Mouse (Mus musculus) spleen, adult 18-20 months (tissue): ENCODE measurements around the gene Cep57l1.
"Not testable (repeated sequence)": the region's sequence is repeated elsewhere in the genome, so short reads cannot be mapped to it uniquely, and the experiment has no call there.

Experiments
- DNase-seq, 2 experiments: peaks; one replicate each; pipeline ENCODE4 v3.0.0; 2022; ENCODE audit warnings: mixed read lengths in 2 of 2

Cep57l1 gene

DNA sequence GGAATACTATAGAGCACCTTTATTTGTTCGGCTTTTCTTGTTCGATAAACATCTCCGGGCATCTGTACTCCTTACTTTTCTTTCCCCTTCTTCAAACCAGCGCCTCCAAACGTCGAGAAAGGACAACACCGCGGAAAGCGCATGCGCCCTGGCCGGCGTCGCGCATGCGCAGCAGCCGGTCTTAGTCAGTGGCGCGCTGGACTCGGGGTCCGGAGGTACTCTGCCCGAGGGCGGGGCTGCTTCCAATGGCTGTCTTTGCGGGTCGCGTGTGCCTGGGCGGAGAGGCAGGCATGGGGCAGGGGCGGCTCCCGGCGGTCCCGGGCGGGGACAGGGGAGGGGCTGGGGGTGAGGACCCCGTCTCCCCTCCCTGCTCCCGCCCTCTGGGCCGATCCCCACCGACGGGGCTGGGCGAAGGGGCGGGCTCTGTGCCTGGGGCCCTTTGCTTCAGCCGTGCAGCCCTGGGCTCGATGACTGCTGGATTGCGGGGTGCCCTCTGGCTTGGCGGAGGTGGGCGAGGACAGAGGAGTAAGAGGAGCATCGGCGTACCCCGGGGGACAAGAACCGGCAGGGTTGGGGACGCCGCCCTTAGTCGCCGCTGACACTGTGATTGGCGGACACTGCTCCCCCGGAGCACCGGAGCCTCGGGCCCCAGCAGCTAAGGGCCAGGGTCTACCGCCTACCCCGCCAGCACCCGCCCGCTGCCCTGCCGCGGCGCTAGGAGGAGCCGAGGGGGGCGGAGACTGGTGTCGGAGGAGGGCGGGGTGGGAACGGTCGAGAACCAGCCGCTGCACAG lies at the start of gene Cep57l1, which contains the start of gene Sesn1:
TSS of gene Cep57l1 (minus strand) at position 101 of the 793 bp plus-strand sequence.
TSS of gene Sesn1 (plus strand) at position 165 of the 793 bp plus-strand sequence.
- peak; percentile 82 to 90 for DNase-seq

DNA sequence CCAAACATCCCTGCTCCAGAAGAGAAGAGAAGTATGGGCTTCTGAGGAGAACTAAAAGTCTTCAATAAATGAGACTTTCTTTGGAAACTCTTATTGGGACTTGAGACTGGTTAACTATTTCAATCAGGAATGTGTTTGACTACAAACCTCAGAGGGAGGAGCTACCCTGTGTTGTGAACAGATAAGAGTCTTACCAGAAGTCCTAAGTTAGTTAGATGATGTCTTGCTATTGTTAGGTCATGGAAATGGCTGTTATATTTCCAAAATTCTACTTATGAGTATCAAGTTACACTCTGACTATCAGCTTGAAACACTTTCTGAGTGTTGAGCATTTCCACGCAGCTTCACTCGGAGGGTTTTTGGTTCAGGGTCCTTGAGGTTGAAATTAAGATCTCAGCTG lies 39.0 kb upstream of the Cep57l1 start:
- no peak for DNase-seq

DNA sequence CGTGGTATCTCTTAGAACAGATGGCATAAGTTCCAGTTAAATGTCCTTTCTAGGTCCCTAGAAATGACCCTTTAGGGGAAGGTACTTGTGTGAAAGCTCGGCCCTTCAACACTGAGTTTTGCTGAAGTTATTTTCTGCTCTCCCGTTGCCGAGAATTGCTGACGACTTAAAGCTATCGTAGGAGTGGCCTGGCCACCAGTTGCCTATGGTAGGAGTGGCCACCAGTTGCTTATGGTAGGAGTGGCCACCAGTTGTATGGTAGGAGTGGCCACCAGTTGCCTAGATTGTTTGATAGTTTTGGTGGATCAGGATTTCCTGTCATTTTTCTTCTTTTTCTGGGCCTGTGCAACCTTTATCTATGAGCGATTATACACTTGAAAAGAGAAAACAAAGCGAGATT lies 38.1 kb upstream of the Cep57l1 start:
- DNase-seq = no peak

DNA sequence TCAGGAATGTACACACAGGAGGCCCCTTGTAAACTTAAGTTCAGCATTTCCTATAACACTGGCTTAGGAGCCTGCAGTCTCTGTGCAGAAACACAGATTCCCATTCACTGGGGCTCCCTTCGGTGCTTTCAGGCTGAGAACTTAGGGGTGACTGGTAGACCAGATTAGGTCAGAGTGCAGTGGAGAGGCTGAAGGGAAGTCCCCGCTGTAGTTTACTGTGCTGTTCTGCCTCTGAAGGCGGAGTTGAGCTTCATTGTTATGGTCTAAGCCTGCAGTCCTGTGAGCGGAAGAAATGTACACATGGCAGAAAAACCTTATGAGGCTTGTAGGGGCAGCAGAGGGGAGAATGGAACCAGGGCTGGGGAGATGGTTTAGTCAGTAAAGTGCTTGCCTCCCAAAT lies 29.2 kb upstream of the Cep57l1 start:
- DNase-seq = no peak

DNA sequence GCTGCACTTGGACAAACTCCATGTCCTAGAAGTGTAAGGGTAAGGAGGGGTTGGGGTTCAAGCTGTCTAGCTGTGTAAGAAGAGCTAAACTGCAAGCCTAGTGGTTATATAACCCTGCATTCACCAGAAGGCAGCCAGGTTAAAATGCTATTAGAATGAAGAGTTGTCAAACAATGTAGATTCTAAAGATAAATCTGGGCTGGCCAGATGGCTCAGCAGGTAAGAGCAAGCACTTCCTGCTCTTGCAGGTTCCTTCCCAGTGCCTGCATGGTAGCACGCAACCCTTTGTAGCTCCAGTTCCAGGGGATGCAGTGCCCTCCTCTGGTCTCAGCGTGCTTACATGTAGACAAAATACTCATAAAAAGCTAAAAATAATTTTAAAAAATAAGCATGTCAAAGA lies 24.5 kb upstream of the Cep57l1 start:
- DNase-seq = no peak

DNA sequence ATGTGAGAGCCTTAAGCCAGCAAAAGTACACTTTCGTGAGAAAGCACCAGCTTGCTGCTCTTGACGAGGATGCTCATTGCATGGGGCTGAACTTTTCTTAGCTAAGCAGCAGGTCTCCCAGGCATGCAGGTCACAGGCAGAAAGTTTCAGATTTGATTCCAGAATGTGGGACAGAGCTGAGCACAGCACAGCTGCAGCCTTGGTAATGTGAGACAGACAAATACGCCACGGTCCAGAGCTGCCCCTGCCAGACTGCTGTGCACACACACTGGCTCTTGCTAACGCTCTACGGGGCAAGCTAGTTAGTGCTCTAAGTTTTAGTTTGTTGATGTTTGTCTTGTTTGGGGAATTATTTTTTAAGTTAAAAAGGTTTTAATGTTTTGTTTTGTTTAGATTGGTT lies 22.5 kb upstream of the Cep57l1 start:
- no peak for DNase-seq

DNA sequence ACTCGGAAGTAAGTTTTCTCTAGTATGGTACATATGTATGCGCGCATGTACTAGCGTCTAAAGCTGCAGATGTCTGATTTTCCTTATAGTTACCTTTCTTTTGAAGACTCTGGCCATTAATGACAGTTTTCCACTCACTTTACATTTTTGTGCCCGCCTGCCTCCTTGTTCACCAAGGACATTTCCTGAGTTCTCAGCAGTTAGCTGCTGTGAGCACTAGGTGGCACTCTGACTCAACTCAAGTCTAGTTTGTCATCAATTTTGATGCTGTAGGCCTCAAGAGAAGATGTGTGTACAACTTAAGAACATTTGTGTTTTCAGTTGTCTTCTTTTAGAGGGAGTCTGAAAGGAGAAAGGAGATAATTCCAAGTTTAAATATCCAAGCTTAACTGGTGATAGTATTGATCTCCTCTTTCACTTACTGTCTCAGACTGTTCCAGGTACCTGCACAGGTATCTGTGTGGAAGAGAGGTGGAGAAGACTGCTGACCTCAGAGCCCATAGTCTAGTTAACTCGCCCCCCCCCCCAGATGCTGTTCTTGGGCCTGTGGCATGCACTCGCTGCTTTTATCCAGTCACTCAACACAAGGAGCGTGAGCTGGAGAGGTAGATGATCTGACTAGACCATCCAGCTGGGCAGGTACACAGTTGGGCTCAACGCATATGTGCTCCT lies 21.3 kb upstream of the Cep57l1 start:
- DNase-seq = peak; percentile 38 to 68

DNA sequence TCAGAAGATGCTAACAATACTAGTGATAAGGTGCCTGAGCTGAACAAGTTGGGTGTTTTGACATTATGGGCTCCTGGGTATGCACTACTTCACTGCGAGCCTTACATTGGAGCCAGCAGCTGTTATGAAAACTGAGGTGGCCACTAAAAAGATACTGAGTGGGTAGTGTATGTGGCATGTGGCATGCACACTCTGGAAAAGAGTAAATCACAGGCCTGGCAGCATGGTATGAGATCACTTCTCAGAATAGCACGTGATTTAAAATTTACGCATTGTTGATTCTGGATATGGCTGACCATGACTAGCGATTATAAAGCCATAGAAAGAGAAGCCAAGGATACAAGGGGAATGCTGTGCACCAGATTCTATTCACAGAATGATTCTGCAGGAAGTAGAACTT lies 20.8 kb upstream of the Cep57l1 start:
- no peak for DNase-seq

DNA sequence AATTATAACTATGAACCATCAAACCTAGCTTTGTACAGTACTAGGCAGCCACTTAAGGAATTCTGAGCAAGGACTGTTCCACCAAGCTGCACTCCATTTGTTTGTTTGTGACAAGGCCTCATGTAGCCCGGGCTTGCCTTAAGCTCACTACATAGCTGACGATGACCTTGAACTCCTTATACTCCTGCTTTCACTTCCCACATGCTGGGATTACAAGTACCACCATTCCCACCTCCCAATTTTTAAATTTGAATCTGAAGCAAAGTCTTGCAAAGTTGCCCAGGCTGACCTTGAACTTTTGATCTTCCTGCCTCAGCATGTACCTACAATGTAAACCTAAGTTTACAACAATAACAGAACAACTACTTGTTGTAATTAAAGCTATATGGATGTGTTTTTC lies 20.3 kb upstream of the Cep57l1 start:
- DNase-seq = no peak

DNA sequence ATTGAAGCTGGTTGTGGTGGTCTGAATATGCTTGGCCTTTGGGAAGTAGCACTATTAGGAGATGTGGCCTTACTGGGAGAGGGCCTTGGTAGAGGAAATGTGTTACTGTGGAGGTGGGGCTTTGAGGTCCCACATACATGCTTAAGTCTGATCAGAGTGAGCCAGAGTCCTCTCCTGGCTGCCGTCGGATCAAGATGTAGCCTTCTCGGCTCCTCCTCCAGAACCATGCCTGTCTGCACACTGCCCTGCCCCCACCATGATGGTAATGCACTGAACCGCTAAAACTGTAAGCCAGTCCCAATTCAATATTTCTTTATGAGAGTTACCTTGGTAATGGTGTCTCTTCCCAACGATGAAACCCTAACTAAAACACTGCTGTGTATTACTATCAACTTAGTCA lies 19.5 kb upstream of the Cep57l1 start:
- no peak for DNase-seq

DNA sequence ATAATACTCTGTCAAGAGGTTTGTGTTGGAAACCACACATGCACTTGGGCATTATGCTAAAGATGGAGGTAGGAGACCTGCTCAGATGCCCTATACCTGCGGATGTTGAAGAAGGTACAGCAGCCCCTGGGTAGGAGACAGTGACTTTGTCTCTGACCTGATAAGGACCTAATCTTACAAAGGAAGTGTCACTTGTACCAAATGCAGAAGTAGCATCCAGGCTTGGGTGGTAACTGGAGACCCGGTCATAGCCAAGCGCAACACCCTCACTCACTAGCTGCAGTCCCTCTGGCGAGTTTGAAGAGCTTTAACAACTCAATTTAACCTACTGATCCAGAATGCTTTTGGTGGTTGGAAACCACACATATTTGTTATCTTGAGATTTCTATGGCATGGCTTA lies 18.1 kb upstream of the Cep57l1 start:
- DNase-seq = no peak

DNA sequence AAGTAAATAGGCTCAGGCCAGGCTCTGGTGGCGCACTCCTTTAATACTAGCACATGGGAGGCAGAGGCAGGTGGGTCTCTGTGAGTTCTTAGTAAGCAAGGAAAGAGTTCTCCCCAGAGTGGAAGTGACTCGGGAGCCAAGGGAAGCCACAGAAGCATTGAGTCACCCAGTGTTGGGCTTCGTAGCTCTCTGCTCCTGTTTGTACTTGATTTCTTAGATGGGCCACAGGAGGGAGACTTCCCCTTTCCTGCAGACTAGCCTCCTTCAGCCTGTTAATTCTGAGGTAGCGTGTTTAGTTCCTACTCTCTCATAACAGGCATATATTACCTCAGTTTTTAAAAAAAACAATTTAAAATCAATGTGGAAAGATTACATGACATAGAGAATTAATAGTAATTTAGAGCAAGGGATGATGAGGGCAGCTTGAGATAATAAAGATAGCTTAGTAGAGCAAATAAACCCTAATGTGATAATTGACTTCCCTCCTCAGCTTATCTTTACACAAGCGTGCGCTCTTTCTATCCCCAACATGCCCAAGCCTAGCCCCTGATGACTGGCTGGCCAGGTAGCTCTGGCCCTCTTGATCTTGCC lies 16.9 kb upstream of the Cep57l1 start:
- DNase-seq = no peak

DNA sequence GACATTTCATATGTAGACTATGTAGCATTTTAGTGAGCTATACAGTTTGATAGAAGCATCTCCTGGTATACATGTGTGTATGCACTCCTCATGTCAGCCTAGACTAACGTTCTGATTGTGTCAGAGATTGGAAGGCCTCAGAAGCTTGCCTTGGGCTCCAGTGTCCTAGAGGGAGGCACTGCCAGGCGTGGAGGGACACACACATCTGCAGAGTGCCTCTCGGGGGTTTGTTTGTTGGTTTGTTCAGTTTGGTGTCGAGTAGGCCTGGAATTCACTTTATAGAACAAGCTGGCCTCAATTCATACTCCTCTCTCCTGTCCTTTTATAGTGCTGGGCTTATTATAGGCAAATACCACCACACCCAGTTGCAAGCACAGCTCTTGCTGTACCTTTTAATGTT lies 16.3 kb upstream of the Cep57l1 start:
- no peak for DNase-seq

DNA sequence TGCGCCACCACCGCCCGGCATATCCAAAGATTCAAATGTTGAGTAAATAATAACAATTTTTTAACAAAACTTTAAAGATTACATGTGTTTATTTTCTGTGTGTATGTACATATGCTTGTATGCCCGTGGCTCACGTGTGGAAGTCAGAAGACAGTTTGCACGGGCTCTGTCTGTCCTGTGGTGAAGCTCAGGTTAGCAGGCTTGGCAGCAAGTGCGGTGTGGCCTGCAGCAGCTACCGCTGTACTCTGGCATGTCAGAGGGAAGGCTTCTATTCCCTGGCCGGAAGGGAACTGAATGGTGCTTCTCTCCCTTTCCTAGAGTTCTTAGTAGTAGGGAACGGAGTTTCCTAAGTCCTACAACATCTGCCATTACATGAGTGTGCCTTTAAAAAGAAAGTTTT lies 15.4 kb upstream of the Cep57l1 start:
- DNase-seq = no peak

DNA sequence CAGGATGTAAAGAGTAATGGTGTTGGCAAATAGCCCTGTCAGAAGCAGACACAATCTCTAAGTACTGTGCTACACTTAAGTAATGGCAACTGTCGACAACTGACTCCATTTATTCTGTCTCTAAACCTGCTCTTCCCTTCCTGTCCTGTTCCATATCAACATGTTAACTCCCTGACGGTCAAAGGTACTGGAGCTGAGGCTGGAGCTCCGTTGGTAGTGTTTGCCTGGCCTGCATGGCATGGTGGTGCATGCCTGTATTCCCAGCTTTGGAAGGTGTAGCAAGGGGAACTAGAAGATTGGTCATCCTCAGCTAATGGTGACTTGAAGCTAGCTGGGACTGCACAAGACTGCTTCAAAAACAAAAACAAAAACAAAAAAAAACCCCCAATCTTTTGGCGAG lies 14.2 kb upstream of the Cep57l1 start:
- no peak for DNase-seq

DNA sequence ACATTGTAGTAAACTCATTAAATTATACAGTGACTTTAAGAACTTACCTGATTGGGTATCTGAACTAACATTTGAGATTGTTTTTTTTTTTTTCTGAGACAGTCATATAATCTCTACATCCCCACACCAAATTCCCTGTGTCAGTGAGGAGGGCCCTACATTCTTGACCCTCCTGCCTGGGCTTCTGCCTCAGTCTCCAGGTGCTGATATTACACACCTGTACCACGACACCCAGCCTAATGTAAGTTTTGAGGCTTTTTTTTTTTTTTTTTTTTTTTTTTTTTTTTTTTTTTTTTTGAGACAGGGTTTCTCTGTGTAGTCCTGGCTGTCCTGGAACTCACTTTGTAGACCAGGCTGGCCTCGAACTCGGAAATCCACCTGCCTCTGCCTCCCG lies 13.6 kb upstream of the Cep57l1 start:
- DNase-seq = not testable (repeated sequence)

DNA sequence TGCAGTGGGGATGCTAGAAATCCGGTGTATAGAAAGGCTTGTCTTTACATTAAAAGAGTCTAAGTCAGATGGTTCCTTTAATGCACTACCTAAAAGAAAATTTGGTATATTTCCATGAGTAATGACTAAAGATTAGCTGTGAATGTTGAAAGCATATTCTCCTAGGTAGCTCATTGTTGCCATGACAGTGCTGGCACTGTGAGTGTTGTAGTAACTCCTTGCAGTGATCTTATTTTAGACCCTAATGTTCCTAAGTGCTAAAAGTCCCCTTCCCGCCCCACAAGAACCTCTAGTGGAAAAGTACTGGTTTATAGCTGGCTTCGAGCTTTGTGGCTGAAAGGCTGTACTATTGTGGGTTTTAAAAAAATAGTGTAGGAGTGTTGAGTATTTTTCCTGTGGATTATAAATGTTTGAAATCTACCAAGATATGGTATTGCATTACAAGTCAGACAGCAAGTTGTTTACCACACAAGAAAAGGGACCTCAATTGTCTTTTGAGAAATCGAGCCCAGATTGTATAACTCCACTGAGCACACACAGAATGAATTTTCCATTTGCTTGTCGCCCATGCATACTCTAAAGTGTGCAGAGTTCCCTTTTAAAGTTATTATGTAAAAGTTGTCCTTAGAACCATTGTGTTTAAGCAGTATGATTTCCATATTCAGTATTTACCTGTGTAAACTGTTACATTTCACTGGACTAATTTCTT lies 13.1 kb upstream of the Cep57l1 start:
- DNase-seq = no peak

DNA sequence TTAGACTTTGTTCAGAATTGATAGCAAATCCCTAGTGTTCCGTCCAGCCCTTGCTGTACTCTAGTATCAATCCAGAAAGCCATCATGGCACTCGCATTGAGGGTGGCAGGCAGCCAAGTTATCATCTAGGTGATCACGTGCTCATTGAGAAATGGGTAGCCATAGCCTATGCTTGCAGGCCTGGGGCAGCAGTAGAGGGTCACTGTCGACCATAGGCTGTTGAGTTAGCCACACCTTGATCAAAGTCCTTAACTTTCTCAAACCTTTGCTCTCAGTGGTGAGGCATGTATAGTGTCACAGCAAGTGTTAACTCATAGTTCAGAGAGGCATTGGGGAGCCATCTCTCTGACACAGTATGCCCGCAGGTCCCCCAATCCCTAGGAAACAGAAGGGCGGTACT lies 11.5 kb upstream of the Cep57l1 start:
- no peak for DNase-seq

DNA sequence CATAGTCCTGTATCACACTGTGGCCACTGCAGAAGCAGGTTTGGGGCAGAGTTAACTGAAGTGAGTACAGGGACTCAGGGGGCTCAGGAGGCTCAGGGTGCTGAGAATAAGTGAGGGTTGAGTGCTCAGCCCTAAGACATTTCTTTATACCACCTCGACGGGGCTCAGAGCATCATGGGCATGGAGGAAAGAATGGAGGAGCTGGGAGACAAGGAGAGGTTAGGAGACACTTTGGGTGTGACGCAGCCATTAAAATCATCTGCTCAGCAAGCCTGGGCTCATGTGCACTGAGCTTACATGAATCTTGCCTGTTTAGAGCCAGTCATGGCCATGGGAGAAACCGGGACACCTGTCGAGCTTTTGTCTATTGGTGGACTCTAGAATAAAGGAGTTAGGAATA lies 10.7 kb upstream of the Cep57l1 start:
- DNase-seq = no peak

DNA sequence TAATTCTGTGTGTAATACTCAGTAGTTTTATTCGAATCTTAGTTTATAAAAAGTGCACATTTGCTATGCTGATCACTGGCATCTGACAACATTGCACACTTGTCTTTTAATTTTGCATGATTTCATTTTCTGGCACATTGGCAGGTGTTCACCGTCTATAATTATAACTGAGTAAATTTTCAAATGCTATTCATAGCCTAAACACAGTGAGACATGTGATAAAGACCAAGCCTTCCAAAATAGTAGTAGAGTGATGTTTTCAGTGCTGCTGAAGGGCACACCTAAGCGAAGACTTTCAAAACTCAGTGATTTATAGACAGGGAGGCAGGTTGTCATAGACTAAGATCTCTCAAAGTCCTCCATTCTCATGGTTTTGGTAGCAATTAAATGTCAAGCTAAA lies 9.6 kb upstream of the Cep57l1 start:
- no peak for DNase-seq

DNA sequence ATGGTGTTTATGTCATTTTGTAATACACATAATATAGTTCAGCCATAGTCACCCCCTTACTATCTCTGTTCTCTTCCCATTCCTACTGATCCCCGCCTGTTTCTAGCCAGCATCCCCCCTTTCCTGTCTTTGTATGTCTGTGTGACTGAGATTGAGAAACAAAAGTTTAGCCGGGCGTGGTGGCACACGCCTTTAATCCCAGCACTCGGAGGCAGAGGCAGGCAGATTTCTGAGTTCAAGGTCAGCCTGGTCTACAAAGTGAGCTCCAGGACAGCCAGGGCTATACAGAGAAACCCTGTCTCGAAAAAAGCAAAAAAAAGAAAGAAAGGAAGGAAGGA lies 9.0 kb upstream of the Cep57l1 start:
- DNase-seq = not testable (repeated sequence)

DNA sequence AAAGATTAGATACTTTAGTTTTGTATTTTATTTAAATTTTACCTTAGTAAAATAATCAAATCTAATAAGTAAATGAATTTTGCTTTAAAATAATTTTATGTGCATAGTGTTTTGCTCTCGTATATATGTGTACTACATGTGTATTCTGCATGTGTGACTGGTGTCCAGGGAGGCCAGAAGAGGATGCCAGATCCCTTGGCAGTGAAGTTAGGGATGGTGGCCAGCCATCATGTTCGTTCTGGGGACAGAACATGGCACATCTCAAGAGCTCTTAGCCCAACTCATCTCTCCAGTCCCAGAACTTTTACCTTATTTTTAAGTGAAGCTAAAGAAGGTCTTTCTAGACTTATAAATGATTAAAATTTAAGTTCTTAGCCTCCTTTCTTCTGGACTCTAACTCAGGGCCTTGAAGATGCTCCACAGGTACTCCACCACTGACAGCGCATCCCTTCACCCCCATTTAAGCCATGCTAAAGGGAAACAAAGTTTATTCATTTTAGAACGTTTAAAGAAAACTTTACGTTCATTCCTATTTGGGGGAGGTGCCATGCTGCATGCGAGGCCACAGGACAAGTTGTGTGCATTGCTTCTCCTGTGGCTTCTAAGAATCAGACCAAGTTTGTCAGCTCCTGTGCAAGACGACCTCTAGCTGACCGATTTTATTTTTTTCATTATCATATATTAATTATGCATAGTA lies 8.5 kb upstream of the Cep57l1 start:
- no peak for DNase-seq

DNA sequence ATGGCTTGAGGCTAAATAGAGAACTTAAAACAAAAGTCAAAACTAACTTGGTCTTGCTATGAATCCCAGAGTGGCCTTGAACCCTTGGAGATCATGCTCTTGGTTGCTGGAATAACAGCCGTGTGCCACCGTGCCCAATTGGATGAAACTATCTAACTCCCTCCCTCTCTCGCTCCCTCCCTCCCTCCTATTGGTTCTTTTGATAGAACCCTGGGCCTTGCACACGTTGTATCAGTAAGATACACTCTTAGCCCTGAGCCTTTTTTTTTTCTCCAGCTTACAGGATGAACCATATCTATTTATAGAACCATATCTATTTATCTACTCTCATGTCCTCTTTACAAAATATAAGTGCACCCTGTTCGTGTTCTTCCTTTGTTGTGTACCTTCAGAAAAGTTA lies 6.8 kb upstream of the Cep57l1 start:
- DNase-seq = no peak
